Mouse (Mus musculus) forebrain, postnatal 0 days (tissue): ENCODE data around the gene Fchsd2. TPM values are rescaled to one million over a fixed set of nuclear protein-coding genes. Genes with fewer than 3 reads are reported as not detected.

Experiments
- ATAC-seq: fragments of 200-750 bp; cut with Nextera tagmentation; 2 replicates; pipeline ENCODE4 v1.8.0; 2017; ENCODE audit warnings: mild to moderate bottlenecking, moderate library complexity
- DNase-seq: peaks from one replicate; pipeline ENCODE4 v3.0.0-alpha.2; 2015
- H3K27ac ChIP-seq: fragments of 300-500 bp; sonication (generic); 2 replicates; pipeline ENCODE4 v1.5.1; 2014; ENCODE audit warnings: low read depth, mild to moderate bottlenecking, antibody characterized with exemption, low read length, moderate library complexity, mixed read lengths
- H3K27me3 ChIP-seq: fragments of 300-500 bp; sonication (generic); 2 replicates; pipeline ENCODE4 v1.6.1; 2014; ENCODE audit warnings: mild to moderate bottlenecking, low read length, mixed read lengths; ENCODE audit not compliant: insufficient read depth
- H3K36me3 ChIP-seq: fragments of 300-500 bp; sonication (generic); 2 replicates; pipeline ENCODE4 v1.6.1; 2014; ENCODE audit warnings: mild to moderate bottlenecking, moderate library complexity; ENCODE audit not compliant: insufficient read depth
- H3K4me1 ChIP-seq: fragments of 300-500 bp; sonication (generic); 2 replicates; pipeline ENCODE4 v1.6.1; 2014; ENCODE audit warnings: antibody characterized with exemption; ENCODE audit not compliant: insufficient read depth
- H3K4me2 ChIP-seq: fragments of 300-500 bp; sonication (generic); 2 replicates; pipeline ENCODE4 v1.6.1; 2014; ENCODE audit warnings: low read depth, mild to moderate bottlenecking, moderate library complexity
- H3K4me3 ChIP-seq: fragments of 300-500 bp; sonication (generic); 2 replicates; pipeline ENCODE4 v1.5.1; 2014; ENCODE audit warnings: low read depth, low read length, mixed read lengths
- H3K9ac ChIP-seq: fragments of 300-500 bp; sonication (generic); 2 replicates; pipeline ENCODE4 v1.6.1; 2014; ENCODE audit warnings: mild to moderate bottlenecking
- H3K9me3 ChIP-seq: fragments of 300-500 bp; sonication (generic); 2 replicates; pipeline ENCODE4 v1.6.1; 2016; ENCODE audit warnings: low read length
- CTCF ChIP-seq: sonication (generic); IDR thresholded peaks from 2 replicates; pipeline ENCODE4 v1.5.1; 2016; ENCODE audit warnings: antibody characterized with exemption, control low read depth, low read depth
- WGBS: fragments of 180-500 bp; shearing (Covaris S2); extraction: QIAGEN DNeasy Blood & Tissue Kit; methylation state at CpG from one replicate; pipeline ENCODE4 v1.1.7; 2014; 5-methylcytosine and 5-hydroxymethylcytosine counted together
- polyA plus RNA-seq: library from polyadenylated mRNA; unstranded; fragments of >200 nt; fragmentation: Nextera tagmentation; extraction: Ambion mirVana; gene quantifications from 2 replicates; pipeline ENCODE4 v1.2.1, GENCODE M21; 2015
- total RNA-seq: library from RNA; depleted of rRNA; stranded (reverse); fragments of >200 nt; gene quantifications from 2 replicates; pipeline ENCODE4 v1.2.3, GENCODE M21; 2014

The Fchsd2 gene
- total and polyA plus RNA-seq, 2 experiments from 2014 or later: 36.3 to 66.8 TPM

- H3K4me3 ChIP-seq: no peak overlapping the region
- no peak overlapping the region for H3K27ac ChIP-seq
- WGBS: 87% methylated on average over 7 of the region's 7 CpGs
- no peaks in the 10 kb centered on the region for H3K36me3 ChIP-seq
- no peaks in the 10 kb centered on the region for H3K9me3 ChIP-seq
- ATAC-seq (no peak), DNase-seq (no peak)
- H3K4me1 ChIP-seq: no peaks in the 10 kb centered on the region
- no peak for TF ChIP-seq CTCF
- no peaks in the 10 kb centered on the region for H3K27me3 ChIP-seq
- no peak overlapping the region for H3K4me2 ChIP-seq
- no peak overlapping the region for H3K9ac ChIP-seq
Measured at GRCm38 (mm10) chr7:101064697-101065688, 27.7 kb upstream of the Fchsd2 start.

GRCm38 (mm10) chr7:101066009-101066408 lies 26.7 kb upstream of the Fchsd2 start:
- no peaks in the 10 kb centered on the region for H3K27me3 ChIP-seq
- DNase-seq (no peak), ATAC-seq (no peak)
- no peak overlapping the region for H3K4me3 ChIP-seq
- no peaks in the 10 kb centered on the region for H3K9me3 ChIP-seq
- H3K4me1 ChIP-seq: no peaks in the 10 kb centered on the region
- H3K9ac ChIP-seq: no peak overlapping the region
- H3K36me3 ChIP-seq: no peaks in the 10 kb centered on the region
- H3K4me2 ChIP-seq: no peak overlapping the region
- TF ChIP-seq CTCF: no peak
- no peak overlapping the region for H3K27ac ChIP-seq
- WGBS: 90% methylated on average over 5 of the region's 5 CpGs

- ATAC-seq (no peak), DNase-seq (no peak)
- no peak overlapping the region for H3K4me2 ChIP-seq
- no peaks in the 10 kb centered on the region for H3K27me3 ChIP-seq
- no peaks in the 10 kb centered on the region for H3K9me3 ChIP-seq
- TF ChIP-seq CTCF: no peak
- 63% methylated on average over 3 of the region's 3 CpGs for WGBS
- no peak overlapping the region for H3K27ac ChIP-seq
- H3K9ac ChIP-seq: no peak overlapping the region
- no peaks in the 10 kb centered on the region for H3K4me1 ChIP-seq
- no peak overlapping the region for H3K4me3 ChIP-seq
- H3K36me3 ChIP-seq: no peaks in the 10 kb centered on the region
Measured at GRCm38 (mm10) chr7:101066650-101067346, 25.9 kb upstream of the Fchsd2 start.

GRCm38 (mm10) chr7:101067521-101067920 lies 25.1 kb upstream of the Fchsd2 start:
- no peaks in the 10 kb centered on the region for H3K4me1 ChIP-seq
- no peak overlapping the region for H3K4me3 ChIP-seq
- ATAC-seq: no peak
- H3K4me2 ChIP-seq: no peak overlapping the region
- WGBS: 83% methylated on average over 2 of the region's 2 CpGs
- H3K27me3 ChIP-seq: no peaks in the 10 kb centered on the region
- no peaks in the 10 kb centered on the region for H3K9me3 ChIP-seq
- H3K27ac ChIP-seq: no peak overlapping the region
- no peak for TF ChIP-seq CTCF
- no peak overlapping the region for H3K9ac ChIP-seq
- no peaks in the 10 kb centered on the region for H3K36me3 ChIP-seq
- DNase-seq: no peak

GRCm38 (mm10) chr7:101069271-101069670 lies 23.4 kb upstream of the Fchsd2 start:
- H3K9me3 ChIP-seq: no peaks in the 10 kb centered on the region
- no peaks in the 10 kb centered on the region for H3K4me1 ChIP-seq
- no peak for ATAC-seq
- no peak overlapping the region for H3K9ac ChIP-seq
- H3K36me3 ChIP-seq: no peaks in the 10 kb centered on the region
- TF ChIP-seq CTCF: no peak
- no peaks in the 10 kb centered on the region for H3K27me3 ChIP-seq
- H3K4me3 ChIP-seq: no peak overlapping the region
- no peak for DNase-seq
- WGBS: 82% methylated on average over 6 of the region's 6 CpGs
- H3K4me2 ChIP-seq: no peak overlapping the region
- H3K27ac ChIP-seq: no peak overlapping the region

- H3K27ac ChIP-seq: no peak overlapping the region
- H3K4me3 ChIP-seq: no peak overlapping the region
- H3K9ac ChIP-seq: no peak overlapping the region
- H3K36me3 ChIP-seq: no peaks in the 10 kb centered on the region
- H3K9me3 ChIP-seq: no peaks in the 10 kb centered on the region
- no peak for DNase-seq
- WGBS: 61% methylated on average over 4 of the region's 4 CpGs
- no peaks in the 10 kb centered on the region for H3K27me3 ChIP-seq
- no peak for TF ChIP-seq CTCF
- no peak for ATAC-seq
- no peak overlapping the region for H3K4me2 ChIP-seq
- no peaks in the 10 kb centered on the region for H3K4me1 ChIP-seq
Measured at GRCm38 (mm10) chr7:101070406-101070805, 22.3 kb upstream of the Fchsd2 start.

- Histone ChIP-seq H3K9me3 (no peaks in the 10 kb centered on the region), H3K4me3 (no peak overlapping the region), H3K4me2 (no peak overlapping the region), H3K9ac (no peak overlapping the region), H3K27ac (no peak overlapping the region), H3K4me1 (no peaks in the 10 kb centered on the region), H3K27me3 (no peaks in the 10 kb centered on the region), H3K36me3 (no peaks in the 10 kb centered on the region)
- ATAC-seq: no peak
- 57% methylated on average over 6 of the region's 6 CpGs for WGBS
- no peak for TF ChIP-seq CTCF
- no peak for DNase-seq
Measured at GRCm38 (mm10) chr7:101071020-101071419, 21.6 kb upstream of the Fchsd2 start.
